Mouse (Mus musculus) embryonic fibroblast, embryonic 13.5 days (primary cell): ENCODE data around the gene Eid2b. TPM values are rescaled to one million over a fixed set of nuclear protein-coding genes. Genes with fewer than 3 reads are reported as not detected.

Experiments
- H3K27ac ChIP-seq: 2 replicates; pipeline ENCODE4 v1.5.1; 2012; ENCODE audit warnings: low read length, control low read depth, inconsistent platforms; ENCODE audit not compliant: insufficient read depth
- H3K4me1 ChIP-seq: 2 replicates; pipeline ENCODE4 v1.6.1; 2011; ENCODE audit warnings: low read length; ENCODE audit not compliant: control insufficient read depth, insufficient read depth
- H3K4me3 ChIP-seq: 2 replicates; pipeline ENCODE4 v1.5.1; 2011; ENCODE audit warnings: mild to moderate bottlenecking, control low read depth, low read length; ENCODE audit not compliant: insufficient read depth
- CTCF ChIP-seq: IDR thresholded peaks from 2 replicates; pipeline ENCODE4 v1.5.1; 2011; ENCODE audit warnings: mild to moderate bottlenecking, control low read depth, low read length, moderate library complexity, borderline replicate concordance; ENCODE audit not compliant: insufficient read depth
- POLR2A ChIP-seq: IDR thresholded peaks from 2 replicates; pipeline ENCODE4 v1.6.1; 2011; ENCODE audit warnings: low read depth, mild to moderate bottlenecking, control low read depth, low read length, moderate library complexity
- polyA plus RNA-seq: library from polyadenylated mRNA; stranded (reverse); fragments of >200 nt; gene quantifications from 2 replicates; pipeline ENCODE4 v1.2.4, GENCODE M21; 2011; ENCODE audit warnings: low read depth; ENCODE audit not compliant: missing spikeins, insufficient read length

Eid2b gene
- polyA plus RNA-seq, 1 experiment, result 8.8 TPM

DNA sequence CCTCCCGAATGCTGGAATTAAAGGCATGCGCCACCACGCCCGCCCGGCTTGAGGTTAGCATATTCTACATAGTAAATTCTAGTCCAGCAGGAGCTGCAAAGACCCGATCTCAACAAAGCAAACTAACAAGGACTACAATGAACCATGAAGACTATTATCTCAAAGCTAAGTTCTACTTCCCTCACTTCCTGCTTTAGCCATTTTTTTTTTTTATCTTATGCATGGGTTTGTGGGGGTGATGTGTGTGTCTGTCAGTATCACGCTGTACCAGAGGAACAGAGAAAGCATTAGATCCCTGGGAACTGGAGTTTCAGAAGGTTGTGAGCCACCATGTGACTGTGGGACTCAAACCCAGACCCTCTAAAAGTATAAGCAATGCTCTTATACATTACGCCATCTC, 47.8 kb downstream of the Eid2b start:
- no peak overlapping the region for H3K27ac ChIP-seq
- H3K4me1 ChIP-seq, result no peaks in the 10 kb centered on the region
- TF ChIP-seq CTCF, result no peak
- no peak overlapping the region for H3K4me3 ChIP-seq

DNA sequence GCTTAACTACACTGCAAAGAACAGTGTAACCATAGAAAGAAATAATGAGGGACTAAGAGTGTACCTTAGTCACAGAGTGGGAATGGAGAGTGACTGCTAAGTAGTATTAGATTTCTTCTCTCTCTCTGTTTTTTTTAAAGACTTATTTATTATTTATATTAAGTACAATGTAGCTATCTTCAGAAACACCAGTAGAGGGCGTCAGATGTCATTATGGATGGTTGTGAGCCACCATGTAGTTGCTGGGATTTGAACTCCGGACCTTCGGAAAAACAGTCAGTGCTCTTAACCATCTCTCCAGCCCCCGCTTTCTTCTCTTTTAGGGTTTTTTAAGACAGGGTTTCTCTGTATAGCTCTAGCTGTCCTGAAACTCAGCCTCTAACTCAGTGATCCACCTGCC, 48.9 kb downstream of the Eid2b start:
- no peak for TF ChIP-seq CTCF
- no peak for TF ChIP-seq POLR2A
- Histone ChIP-seq H3K27ac (no peak overlapping the region), H3K4me1 (no peaks in the 10 kb centered on the region), H3K4me3 (no peak overlapping the region)

DNA sequence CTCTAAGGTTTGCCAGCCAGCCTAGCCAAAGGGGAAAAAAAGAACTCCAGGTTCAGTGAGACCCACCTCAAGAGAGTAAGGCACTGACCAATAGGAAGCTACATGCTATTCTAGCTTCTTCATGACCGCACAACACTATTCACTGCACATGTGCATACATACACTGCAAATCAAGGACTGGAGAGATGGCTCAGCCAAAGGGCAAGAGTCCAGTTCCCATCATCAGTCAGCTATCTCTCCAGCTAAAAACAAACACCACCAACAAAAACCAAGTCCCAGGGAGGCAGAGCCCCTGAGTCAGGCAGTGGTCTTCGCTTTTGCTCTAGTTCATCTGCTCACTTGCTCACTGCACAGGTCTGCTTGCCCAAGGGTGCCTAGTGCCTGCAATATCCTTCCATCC, 50.7 kb downstream of the Eid2b start:
- Histone ChIP-seq H3K4me3 (no peak overlapping the region), H3K4me1 (no peaks in the 10 kb centered on the region; the same call in 1 of the 2 replicates), H3K27ac (no peak overlapping the region)
- TF ChIP-seq CTCF (no peak), POLR2A (no peak)

Other genes with a start within 250 kb of the Eid2b start
- 132 and 142 TPM in 2 replicates for gene Psmc4, start 227.6 kb upstream of the Eid2b start, polyA plus RNA-seq
- gene Fcgbp, start 206.5 kb upstream of the Eid2b start, polyA plus RNA-seq, result 0.65 TPM in 1 of 2 replicates, not detected in the other
- gene 9530053A07Rik, start 148.3 kb upstream of the Eid2b start, polyA plus RNA-seq, result 0.08 TPM in 1 of 2 replicates, not detected in the other
- 148 and 168 TPM in 2 replicates for gene Fbl, start 108.0 kb upstream of the Eid2b start, polyA plus RNA-seq
- 12.9 and 15.1 TPM in 2 replicates for gene Dyrk1b, start 98.3 kb upstream of the Eid2b start, polyA plus RNA-seq
- 20.6 and 25.1 TPM in 2 replicates for gene Eid2, start 9.9 kb upstream of the Eid2b start, polyA plus RNA-seq
- not detected in 2 replicates for gene Selenov, start 13.4 kb downstream of the Eid2b start, polyA plus RNA-seq
- gene Dll3, start 24.5 kb downstream of the Eid2b start, polyA plus RNA-seq, result not detected in 2 replicates
- gene Timm50, start 34.3 kb downstream of the Eid2b start, polyA plus RNA-seq, result 37.5 and 40.3 TPM in 2 replicates
- 104 and 105 TPM in 2 replicates for gene Supt5, start 61.0 kb downstream of the Eid2b start, polyA plus RNA-seq
- gene Rps16, start 72.9 kb downstream of the Eid2b start, polyA plus RNA-seq, result 997 and 1,079 TPM in 2 replicates
- 66.5 and 68.5 TPM in 2 replicates for gene Plekhg2, start 94.9 kb downstream of the Eid2b start, polyA plus RNA-seq
- gene Zfp36, start 102.5 kb downstream of the Eid2b start, polyA plus RNA-seq, result 23.4 and 27.4 TPM in 2 replicates
- 18.2 and 19.4 TPM in 2 replicates for gene Med29, start 115.0 kb downstream of the Eid2b start, polyA plus RNA-seq
- gene Paf1, start 115.2 kb downstream of the Eid2b start, polyA plus RNA-seq, result 73.5 and 82.5 TPM in 2 replicates
- not detected in 2 replicates for gene Gmfg, start 159.7 kb downstream of the Eid2b start, polyA plus RNA-seq
- gene Lrfn1, start 174.2 kb downstream of the Eid2b start, polyA plus RNA-seq, result 4.7 and 4.9 TPM in 2 replicates
- gene Ifnl2, start 232.7 kb downstream of the Eid2b start, polyA plus RNA-seq, result not detected in 2 replicates
- gene Ifnl3, start 245.1 kb downstream of the Eid2b start, polyA plus RNA-seq, result not detected in 2 replicates